In the genomic region with DNA sequence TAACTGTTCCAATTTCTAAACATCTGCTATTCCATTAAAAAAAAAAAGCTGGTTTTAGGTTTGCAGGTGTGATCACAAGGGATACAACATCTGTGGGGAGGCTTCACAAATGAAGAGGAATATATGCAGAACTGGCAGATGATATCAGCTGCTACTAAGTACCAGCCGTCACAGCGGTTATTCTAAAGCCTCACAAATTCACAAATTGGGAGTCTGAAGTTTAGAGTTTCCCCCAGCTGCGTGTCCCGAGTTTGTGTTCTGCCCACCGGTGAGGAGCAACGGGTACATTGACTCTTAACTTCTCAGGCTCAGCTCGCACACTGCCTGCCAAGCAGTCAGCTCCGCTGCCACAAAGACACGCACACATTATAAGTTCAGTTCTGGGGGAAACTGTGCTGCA, we compare ENCODE assay signal across 20 mouse cellular contexts.
"Had no signal": no experiment of that assay in that cellular context is flagged by ENCODE, and none has a peak within 500 bp of the region (broad histone marks: within the 10 kb centered on the region; RNA-seq: fewer than 3 reads in every experiment).

No protein-coding gene starts in this region.

- H3K4me1 ChIP-seq: stomach, embryonic 15.5 days had no signal

- H3K4me2 ChIP-seq: limb, embryonic 13.5 days; liver, embryonic 11.5 days; lung, embryonic 14.5 days; stomach, embryonic 15.5 days had no signal

- ATAC-seq: intestine, postnatal 0 days; liver, postnatal 0 days; lung, postnatal 0 days had no signal

- H3K27me3 ChIP-seq: limb, embryonic 13.5 days; stomach, embryonic 15.5 days had no signal

- H3K36me3 ChIP-seq: limb, embryonic 13.5 days; stomach, embryonic 15.5 days had no signal

- H3K9me3 ChIP-seq: limb, embryonic 13.5 days; stomach, embryonic 15.5 days had no signal

- H3K4me3 ChIP-seq: left cerebral cortex, adult 2 months; limb, embryonic 13.5 days; stomach, embryonic 15.5 days had no signal

- H3K27ac ChIP-seq: kidney, postnatal 0 days; left cerebral cortex, adult 2 months; limb, embryonic 13.5 days; liver, embryonic 14.5 days; macrophage; stomach, embryonic 15.5 days had no signal

- H3K9ac ChIP-seq: limb, embryonic 13.5 days; liver, embryonic 14.5 days; liver, postnatal 0 days; lung, embryonic 14.5 days; stomach, embryonic 15.5 days had no signal

- DNase-seq: kidney, adult 2 months; kidney, postnatal 36 days; layer of hippocampus, adult 9-11 months; liver, postnatal 0 days; lung, embryonic 14.5 days; midbrain, embryonic 14.5 days; right cerebral cortex, postnatal 25 days; spleen, adult 18-20 months; thymus, adult 18-20 months; thymus, postnatal 14 days; thymus, postnatal 4 days had no signal
